Mouse (Mus musculus): ENCODE measurements at regions not wholly inside any gene's neighbourhood (a gene's known extent, or its start where the extent isn't known, plus 50 kb on each side); places are given as distances from the start of the nearest gene placed in this dataset.

- Histone ChIP-seq H3K36me3 (replicated peaks; ENCODE audit: control insufficient read depth, insufficient read depth, low read length) (no peaks in the 10 kb centered on the region), H3K27me3 (ENCODE audit: control insufficient read depth, insufficient read depth, low read length) (peaks cover 27% of the 10 kb centered on the region; the same call in 1 of the 2 replicates), H3K9me3 (replicated peaks; ENCODE audit: control insufficient read depth, low read length) (no peaks in the 10 kb centered on the region), H3K9ac (replicated peaks; ENCODE audit: low read depth, low read length) (no peak overlapping the region), H3K4me2 (ENCODE audit: low read depth, low read length) (no peak overlapping the region), H3K4me1 (ENCODE audit: control insufficient read depth, insufficient read depth) (no peaks in the 10 kb centered on the region), H3K27ac (ENCODE audit: low read depth) (no peak overlapping the region), H3K4me3 (ENCODE audit: low read depth, low read length) (no peak overlapping the region)
- 87% methylated on average over 8 of the region's 8 CpGs for WGBS
- no peak for ATAC-seq (ENCODE audit: insufficient read depth, low read depth)
- no peak for DNase-seq (ENCODE audit: low spot score)
- TF ChIP-seq CTCF (IDR thresholded peaks at IDR 0.05; ENCODE audit: low read depth) (no peak), EP300 (IDR thresholded peaks at IDR 0.05; ENCODE audit: low read depth) (no peak)
Observed at GRCm38 (mm10) chr12:112298521-112298920, 152.5 kb downstream of the Kif26a start.

- no peaks in the 10 kb centered on the region for H3K9me3 ChIP-seq (replicated peaks; ENCODE audit: control insufficient read depth, low read length)
- no peak overlapping the region for H3K4me2 ChIP-seq (ENCODE audit: low read depth, low read length)
- no peak for TF ChIP-seq CTCF (IDR thresholded peaks at IDR 0.05; ENCODE audit: low read depth)
- no peak for TF ChIP-seq EP300 (IDR thresholded peaks at IDR 0.05; ENCODE audit: low read depth)
- H3K27me3 ChIP-seq (ENCODE audit: control insufficient read depth, insufficient read depth, low read length): peaks cover 27% of the 10 kb centered on the region; the same call in 1 of the 2 replicates
- H3K36me3 ChIP-seq (replicated peaks; ENCODE audit: control insufficient read depth, insufficient read depth, low read length): no peaks in the 10 kb centered on the region
- no peak overlapping the region for H3K4me3 ChIP-seq (ENCODE audit: low read depth, low read length)
- no peaks in the 10 kb centered on the region for H3K4me1 ChIP-seq (ENCODE audit: control insufficient read depth, insufficient read depth)
- H3K27ac ChIP-seq (ENCODE audit: low read depth): no peak overlapping the region
- H3K9ac ChIP-seq (replicated peaks; ENCODE audit: low read depth, low read length): no peak overlapping the region
- WGBS: 76% methylated on average over 5 of the region's 5 CpGs
- ATAC-seq (ENCODE audit: insufficient read depth, low read depth) (no peak), DNase-seq (ENCODE audit: low spot score) (no peak)
Observed at GRCm38 (mm10) chr12:112299089-112299488, 153.1 kb downstream of the Kif26a start.

GRCm38 (mm10) chr12:112299603-112300002 is 153.6 kb downstream of the Kif26a start:
- no peak overlapping the region for H3K4me3 ChIP-seq (ENCODE audit: low read depth, low read length)
- DNase-seq (ENCODE audit: low spot score): no peak
- no peak overlapping the region for H3K9ac ChIP-seq (replicated peaks; ENCODE audit: low read depth, low read length)
- H3K4me2 ChIP-seq (ENCODE audit: low read depth, low read length): no peak overlapping the region
- H3K27ac ChIP-seq (ENCODE audit: low read depth): no peak overlapping the region
- no peaks in the 10 kb centered on the region for H3K9me3 ChIP-seq (replicated peaks; ENCODE audit: control insufficient read depth, low read length)
- H3K4me1 ChIP-seq (ENCODE audit: control insufficient read depth, insufficient read depth): no peaks in the 10 kb centered on the region
- H3K36me3 ChIP-seq (replicated peaks; ENCODE audit: control insufficient read depth, insufficient read depth, low read length): no peaks in the 10 kb centered on the region
- WGBS: 76% methylated on average over 6 of the region's 6 CpGs
- ATAC-seq (ENCODE audit: insufficient read depth, low read depth): no peak
- no peak for TF ChIP-seq CTCF (IDR thresholded peaks at IDR 0.05; ENCODE audit: low read depth)
- no peak for TF ChIP-seq EP300 (IDR thresholded peaks at IDR 0.05; ENCODE audit: low read depth)
- H3K27me3 ChIP-seq (ENCODE audit: control insufficient read depth, insufficient read depth, low read length): peaks cover 27% of the 10 kb centered on the region; the same call in 1 of the 2 replicates

- Histone ChIP-seq H3K4me2 (ENCODE audit: low read depth, low read length) (no peak overlapping the region), H3K27ac (ENCODE audit: low read depth) (no peak overlapping the region), H3K4me3 (ENCODE audit: low read depth, low read length) (no peak overlapping the region), H3K4me1 (ENCODE audit: control insufficient read depth, insufficient read depth) (no peaks in the 10 kb centered on the region), H3K9ac (replicated peaks; ENCODE audit: low read depth, low read length) (no peak overlapping the region), H3K27me3 (ENCODE audit: control insufficient read depth, insufficient read depth, low read length) (peaks cover 27% of the 10 kb centered on the region; the same call in 1 of the 2 replicates), H3K36me3 (replicated peaks; ENCODE audit: control insufficient read depth, insufficient read depth, low read length) (no peaks in the 10 kb centered on the region), H3K9me3 (replicated peaks; ENCODE audit: control insufficient read depth, low read length) (no peaks in the 10 kb centered on the region)
- no peak for TF ChIP-seq EP300 (IDR thresholded peaks at IDR 0.05; ENCODE audit: low read depth)
- TF ChIP-seq CTCF (IDR thresholded peaks at IDR 0.05; ENCODE audit: low read depth): no peak
- 64% methylated on average over 4 of the region's 4 CpGs for WGBS
- ATAC-seq (ENCODE audit: insufficient read depth, low read depth) (no peak), DNase-seq (ENCODE audit: low spot score) (no peak)
Observed at GRCm38 (mm10) chr12:112300125-112300524, 154.1 kb downstream of the Kif26a start.

- H3K36me3 ChIP-seq (replicated peaks; ENCODE audit: control insufficient read depth, insufficient read depth, low read length): no peaks in the 10 kb centered on the region
- H3K4me3 ChIP-seq (ENCODE audit: low read depth, low read length): no peak overlapping the region
- ATAC-seq (ENCODE audit: insufficient read depth, low read depth): no peak
- no peak overlapping the region for H3K27ac ChIP-seq (ENCODE audit: low read depth)
- H3K4me2 ChIP-seq (ENCODE audit: low read depth, low read length): no peak overlapping the region
- WGBS: 19% methylated on average over 13 of the region's 13 CpGs
- no peaks in the 10 kb centered on the region for H3K9me3 ChIP-seq (replicated peaks; ENCODE audit: control insufficient read depth, low read length)
- DNase-seq (ENCODE audit: low spot score): no peak
- TF ChIP-seq CTCF (IDR thresholded peaks at IDR 0.05; ENCODE audit: low read depth): no peak
- no peak for TF ChIP-seq EP300 (IDR thresholded peaks at IDR 0.05; ENCODE audit: low read depth)
- peaks cover 27% of the 10 kb centered on the region; the same call in 1 of the 2 replicates for H3K27me3 ChIP-seq (ENCODE audit: control insufficient read depth, insufficient read depth, low read length)
- no peaks in the 10 kb centered on the region for H3K4me1 ChIP-seq (ENCODE audit: control insufficient read depth, insufficient read depth)
- H3K9ac ChIP-seq (replicated peaks; ENCODE audit: low read depth, low read length): no peak overlapping the region
Observed at GRCm38 (mm10) chr12:112301411-112301891, 155.4 kb downstream of the Kif26a start.

- TF ChIP-seq CTCF (IDR thresholded peaks at IDR 0.05; ENCODE audit: low read depth) (no peak), EP300 (IDR thresholded peaks at IDR 0.05; ENCODE audit: low read depth) (no peak)
- Histone ChIP-seq H3K9me3 (replicated peaks; ENCODE audit: control insufficient read depth, low read length) (no peaks in the 10 kb centered on the region), H3K4me3 (ENCODE audit: low read depth, low read length) (no peak overlapping the region), H3K4me1 (ENCODE audit: control insufficient read depth, insufficient read depth) (no peaks in the 10 kb centered on the region), H3K27ac (ENCODE audit: low read depth) (no peak overlapping the region), H3K4me2 (ENCODE audit: low read depth, low read length) (no peak overlapping the region), H3K27me3 (ENCODE audit: control insufficient read depth, insufficient read depth, low read length) (peaks cover 27% of the 10 kb centered on the region; the same call in 1 of the 2 replicates), H3K9ac (replicated peaks; ENCODE audit: low read depth, low read length) (no peak overlapping the region), H3K36me3 (replicated peaks; ENCODE audit: control insufficient read depth, insufficient read depth, low read length) (no peaks in the 10 kb centered on the region)
- WGBS: 45% methylated on average over 8 of the region's 8 CpGs
- DNase-seq (ENCODE audit: low spot score) (no peak), ATAC-seq (ENCODE audit: insufficient read depth, low read depth) (no peak)
Observed at GRCm38 (mm10) chr12:112301929-112302328, 155.9 kb downstream of the Kif26a start.

Data from heart, postnatal 0 days (tissue).